Mouse (Mus musculus): ENCODE measurements around the gene Ttc7.

- TF ChIP-seq CTCF (IDR thresholded peaks at IDR 0.05; ENCODE audit: low read depth): no peak
- TF ChIP-seq EP300 (IDR thresholded peaks at IDR 0.05; ENCODE audit: low read depth): no peak
Observed at GRCm38 (mm10) chr17:87288131-87288530, 5.4 kb downstream of the Ttc7 start.
